Mouse (Mus musculus) cerebellum, adult 2 months (tissue): ENCODE results near the gene Tomm20.

Experiments
- CTCF ChIP-seq: fragments of 200-500 bp; IDR thresholded peaks from 2 replicates; pipeline ENCODE4 v1.5.1; 2011; ENCODE audit warnings: low read depth, mild to moderate bottlenecking, control low read depth, low read length, moderate library complexity, borderline replicate concordance; ENCODE audit not compliant: insufficient read depth
- POLR2A ChIP-seq: fragments of 200-500 bp; IDR thresholded peaks from 2 replicates; pipeline ENCODE4 v1.6.1; 2011; ENCODE audit warnings: low read length, control low read depth, borderline replicate concordance; ENCODE audit not compliant: insufficient read depth

GRCm38 (mm10) chr8:126909371-126909802 lies 36.3 kb downstream of the Tomm20 start:
- TF ChIP-seq CTCF (no peak), POLR2A (no peak)
